Mouse (Mus musculus) liver, adult 2 months (tissue): ENCODE data around the gene 1110051M20Rik. TPM values are rescaled to one million over a fixed set of nuclear protein-coding genes. Genes with fewer than 3 reads are reported as not detected.

ENCODE experiments used
- DNase-seq: peaks from one replicate; pipeline ENCODE4 v3.0.0-alpha.2; 2011; ENCODE audit warnings: low read depth, low spot score; ENCODE audit errors: extremely low read depth
- H3K27ac ChIP-seq: fragments of 200-500 bp; replicated peaks from 2 replicates; pipeline ENCODE4 v1.5.1; 2012; ENCODE audit warnings: low read depth, mild to moderate bottlenecking, control low read depth, inconsistent platforms, low read length; ENCODE audit not compliant: insufficient read depth
- H3K27me3 ChIP-seq: fragments of 200-500 bp; 2 replicates; pipeline ENCODE4 v1.6.1; 2012; ENCODE audit warnings: mild to moderate bottlenecking, moderate library complexity, low read length, inconsistent platforms; ENCODE audit not compliant: control insufficient read depth, insufficient read depth
- H3K36me3 ChIP-seq: fragments of 200-500 bp; 2 replicates; pipeline ENCODE4 v1.6.1; 2012; ENCODE audit warnings: low read length, inconsistent platforms; ENCODE audit not compliant: control insufficient read depth, insufficient read depth
- H3K4me1 ChIP-seq: fragments of 200-500 bp; 2 replicates; pipeline ENCODE4 v1.6.1; 2011; ENCODE audit warnings: low read length; ENCODE audit not compliant: control insufficient read depth, insufficient read depth
- H3K4me3 ChIP-seq: fragments of 200-500 bp; 2 replicates; pipeline ENCODE4 v1.5.1; 2011; ENCODE audit warnings: low read depth, mild to moderate bottlenecking, control low read depth, low read length, moderate library complexity; ENCODE audit not compliant: insufficient read depth
- H3K79me2 ChIP-seq: fragments of 200-500 bp; 2 replicates; pipeline ENCODE4 v1.6.1; 2012; ENCODE audit warnings: inconsistent platforms, mild to moderate bottlenecking, low read length, moderate library complexity; ENCODE audit not compliant: control insufficient read depth, insufficient read depth
- H3K9ac ChIP-seq: fragments of 200-500 bp; 2 replicates; pipeline ENCODE4 v1.6.1; 2012; ENCODE audit warnings: low read depth, mild to moderate bottlenecking, control low read depth, inconsistent platforms, low read length
- CTCF ChIP-seq: fragments of 200-500 bp; IDR thresholded peaks from 2 replicates; pipeline ENCODE4 v1.5.1; 2011; ENCODE audit warnings: low read depth, low read length, control low read depth
- POLR2A ChIP-seq: fragments of 200-500 bp; IDR thresholded peaks from 2 replicates; pipeline ENCODE4 v1.6.1; 2011; ENCODE audit warnings: low read length, control low read depth; ENCODE audit not compliant: insufficient read depth; ENCODE audit errors: extremely low read depth
- WGBS: fragments of 180-500 bp; shearing (Covaris S2); methylation state at CpG from one replicate; pipeline ENCODE4 v1.1.7; 2018; 5-methylcytosine and 5-hydroxymethylcytosine counted together
- polyA plus RNA-seq: library from polyadenylated mRNA; depleted of rRNA; stranded (reverse); fragments of >200 nt; gene quantifications from 2 replicates; pipeline ENCODE4 v1.2.3, GENCODE M21; 2012
- total RNA-seq: library from RNA; depleted of rRNA; stranded (reverse); fragments of >200 nt; gene quantifications from 2 replicates; pipeline ENCODE4 v1.2.3, GENCODE M21; 2014

The 1110051M20Rik gene
- total and polyA plus RNA-seq, 2 experiments: 2.8 to 3.6 TPM

GRCm38 (mm10) chr2:91331051-91331843 is 113.3 kb downstream of the 1110051M20Rik start:
- Histone ChIP-seq H3K4me3 (no peak overlapping the region), H3K79me2 (no peaks in the 10 kb centered on the region), H3K27me3 (no peaks in the 10 kb centered on the region), H3K36me3 (no peaks in the 10 kb centered on the region), H3K9ac (no peak overlapping the region), H3K27ac (no peak overlapping the region), H3K4me1 (no peaks in the 10 kb centered on the region)
- no peak for DNase-seq
- no peak for TF ChIP-seq CTCF
- no peak for TF ChIP-seq POLR2A
- 91% methylated on average over 7 of the region's 7 CpGs for WGBS

GRCm38 (mm10) chr2:91329996-91330738 is 114.3 kb downstream of the 1110051M20Rik start:
- Histone ChIP-seq H3K9ac (no peak overlapping the region), H3K27ac (no peak overlapping the region), H3K27me3 (no peaks in the 10 kb centered on the region), H3K4me1 (no peaks in the 10 kb centered on the region), H3K36me3 (no peaks in the 10 kb centered on the region), H3K79me2 (no peaks in the 10 kb centered on the region), H3K4me3 (no peak overlapping the region)
- TF ChIP-seq CTCF (no peak), POLR2A (no peak)
- DNase-seq: no peak
- WGBS: 88% methylated on average over 8 of the region's 8 CpGs

DNA sequence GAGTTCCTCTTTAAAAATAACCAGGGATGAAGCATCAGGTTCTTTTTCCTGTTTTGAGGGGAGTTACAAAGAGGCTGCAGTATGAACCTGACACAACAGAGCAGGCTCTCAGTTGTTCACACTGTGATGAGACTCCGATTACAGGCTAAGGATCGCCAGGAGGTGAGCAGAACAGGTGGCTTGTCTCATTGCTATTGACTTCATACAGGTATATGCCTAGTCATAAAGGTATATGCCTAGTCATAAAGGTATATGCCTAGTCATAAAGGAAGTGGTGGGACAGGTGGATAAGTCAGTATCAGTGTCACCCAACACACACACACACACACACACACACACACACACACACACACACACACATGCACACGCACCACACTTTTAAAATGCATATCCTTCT is 115.8 kb downstream of the 1110051M20Rik start:
- 90% methylated on average over 3 of the region's 3 CpGs for WGBS
- H3K4me1 ChIP-seq: no peaks in the 10 kb centered on the region
- no peaks in the 10 kb centered on the region for H3K79me2 ChIP-seq
- TF ChIP-seq CTCF: no peak
- TF ChIP-seq POLR2A: no peak
- no peaks in the 10 kb centered on the region for H3K36me3 ChIP-seq
- DNase-seq: no peak
- no peak overlapping the region for H3K9ac ChIP-seq
- no peaks in the 10 kb centered on the region for H3K27me3 ChIP-seq
- no peak overlapping the region for H3K27ac ChIP-seq
- no peak overlapping the region for H3K4me3 ChIP-seq

DNA sequence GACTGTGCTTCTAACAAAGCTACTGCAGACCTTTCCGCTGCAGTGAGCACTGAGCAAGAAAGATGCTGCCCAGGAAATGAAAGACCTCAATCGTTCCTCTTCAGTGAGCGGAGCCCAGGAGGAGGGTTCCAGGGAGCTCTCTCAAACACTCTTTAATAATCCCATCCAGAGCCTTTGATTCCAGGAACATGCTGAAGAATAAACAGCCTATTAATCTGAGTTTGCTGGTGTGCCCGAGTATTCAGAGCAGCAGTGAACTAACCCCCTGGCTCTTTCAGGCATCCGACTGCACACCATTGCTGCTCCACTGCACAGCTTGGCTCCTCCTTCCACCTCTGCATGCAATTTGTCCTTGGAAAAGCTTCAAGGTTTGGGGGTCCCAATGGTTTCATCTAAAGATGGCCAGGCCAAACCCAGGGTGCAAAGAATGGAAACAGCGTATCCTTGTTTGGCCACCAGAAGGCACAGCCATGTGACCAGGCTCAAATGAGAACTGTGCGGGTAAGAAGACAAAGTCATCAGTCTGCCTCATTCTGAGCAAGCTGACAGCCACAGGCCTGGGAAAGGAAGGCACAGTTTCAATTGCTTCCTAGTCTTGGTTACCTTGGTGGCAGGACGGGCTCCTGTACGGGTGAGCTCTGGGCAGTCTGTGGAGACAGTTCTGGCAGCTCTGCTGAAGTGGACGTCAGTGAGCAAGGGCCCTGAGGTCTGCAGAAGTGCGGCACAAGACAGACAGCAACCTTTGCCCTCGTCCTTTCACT is 116.4 kb downstream of the 1110051M20Rik start:
- Histone ChIP-seq H3K9ac (no peak overlapping the region), H3K27ac (no peak overlapping the region), H3K36me3 (no peaks in the 10 kb centered on the region), H3K79me2 (no peaks in the 10 kb centered on the region), H3K4me1 (no peaks in the 10 kb centered on the region), H3K27me3 (no peaks in the 10 kb centered on the region), H3K4me3 (no peak overlapping the region)
- WGBS: 76% methylated on average over 12 of the region's 12 CpGs
- TF ChIP-seq CTCF: no peak
- TF ChIP-seq POLR2A: no peak
- DNase-seq: no peak

GRCm38 (mm10) chr2:91326746-91327350 is 117.7 kb downstream of the 1110051M20Rik start:
- Histone ChIP-seq H3K9ac (no peak overlapping the region), H3K27me3 (no peaks in the 10 kb centered on the region), H3K27ac (no peak overlapping the region), H3K4me1 (no peaks in the 10 kb centered on the region), H3K4me3 (no peak overlapping the region), H3K36me3 (no peaks in the 10 kb centered on the region), H3K79me2 (no peaks in the 10 kb centered on the region)
- WGBS: 83% methylated on average over 13 of the region's 13 CpGs
- peak; percentile 13 for DNase-seq
- TF ChIP-seq CTCF (no peak), POLR2A (no peak)
